ENCODE assay signal across 10 mouse cellular contexts in the genomic region with DNA sequence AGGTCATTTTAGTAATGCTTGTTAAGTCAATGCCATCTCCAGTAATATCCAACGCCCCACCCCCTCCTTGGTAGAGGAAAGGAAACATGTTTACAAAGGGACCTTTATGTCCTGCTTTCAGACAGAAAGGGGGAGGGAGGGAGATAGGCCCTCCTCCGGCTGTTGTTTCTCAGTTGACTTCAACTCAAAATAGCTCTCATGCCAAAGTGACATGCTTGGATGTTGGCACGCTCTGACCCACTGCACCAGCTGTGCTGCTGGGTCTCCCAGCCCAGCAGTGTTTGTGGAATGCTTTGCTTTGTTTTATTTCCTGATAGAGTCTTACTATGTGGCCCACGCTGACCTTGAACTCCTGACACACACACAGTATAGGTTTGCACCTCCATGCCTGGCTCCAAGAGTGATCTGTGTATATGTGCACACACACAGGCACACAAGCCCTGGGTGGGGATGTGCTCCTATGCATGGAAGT. TPM values are rescaled to one million over a fixed set of nuclear protein-coding genes. Genes with fewer than 3 reads are reported as not detected.
A peak's percentile ranks its signal among the peaks of the same experiment; 100 is the strongest.
DNase-seq lines count a peak whose midpoint lies in the region; ATAC-seq and TF ChIP-seq lines count a peak whose summit lies in the region.
"Had no signal": no experiment of that assay in that cellular context is flagged by ENCODE, and none has a peak within 500 bp of the region (broad histone marks: within the 10 kb centered on the region; RNA-seq: fewer than 3 reads in every experiment).

No protein-coding gene starts in this region.

- H3K4me1 ChIP-seq in limb, embryonic 13.5 days, result no peaks in the 10 kb centered on the region
- peaks cover 5% of the 10 kb centered on the region; the same call in 1 of the 2 replicates for H3K4me1 ChIP-seq in limb, embryonic 10.5 days
- H3K4me1 ChIP-seq in embryonic facial prominence, embryonic 10.5 days, result peaks cover 9% of the 10 kb centered on the region
- no peaks in the 10 kb centered on the region for H3K4me1 ChIP-seq in liver, embryonic 11.5 days (replicated peaks; ENCODE audit: control insufficient read depth, insufficient read depth, low read length)
- H3K4me1 ChIP-seq in stomach, postnatal 0 days (replicated peaks; ENCODE audit: control insufficient read depth, insufficient read depth), result no peaks in the 10 kb centered on the region
- H3K4me1 ChIP-seq: neural tube, embryonic 15.5 days had no signal

- H3K4me3 ChIP-seq in limb, embryonic 13.5 days, result no peak overlapping the region
- no peak overlapping the region for H3K4me3 ChIP-seq in limb, embryonic 10.5 days
- H3K4me3 ChIP-seq in embryonic facial prominence, embryonic 10.5 days, result no peak overlapping the region
- no peak overlapping the region for H3K4me3 ChIP-seq in liver, embryonic 11.5 days (ENCODE audit: low read depth, low read length)
- H3K4me3 ChIP-seq in stomach, postnatal 0 days (ENCODE audit: low read depth, low read length), result no peak overlapping the region
- H3K4me3 ChIP-seq: neural tube, embryonic 15.5 days had no signal

- no peaks in the 10 kb centered on the region for H3K27me3 ChIP-seq in limb, embryonic 13.5 days
- H3K27me3 ChIP-seq in limb, embryonic 10.5 days (ENCODE audit: low read depth, poor library complexity, severe bottlenecking), result no peaks in the 10 kb centered on the region
- H3K27me3 ChIP-seq in embryonic facial prominence, embryonic 10.5 days (replicated peaks; ENCODE audit: low read depth, poor library complexity, severe bottlenecking), result no peaks in the 10 kb centered on the region
- H3K27me3 ChIP-seq in liver, embryonic 11.5 days (replicated peaks; ENCODE audit: control insufficient read depth, insufficient read depth, low read length), result no peaks in the 10 kb centered on the region
- H3K27me3 ChIP-seq in stomach, postnatal 0 days (ENCODE audit: control insufficient read depth, insufficient read depth, low read length), result no peaks in the 10 kb centered on the region
- H3K27me3 ChIP-seq: neural tube, embryonic 15.5 days had no signal

- no peaks in the 10 kb centered on the region for H3K9me3 ChIP-seq in limb, embryonic 13.5 days
- no peaks in the 10 kb centered on the region for H3K9me3 ChIP-seq in limb, embryonic 10.5 days (replicated peaks)
- H3K9me3 ChIP-seq in embryonic facial prominence, embryonic 10.5 days, result no peaks in the 10 kb centered on the region
- H3K9me3 ChIP-seq in liver, embryonic 11.5 days (ENCODE audit: control insufficient read depth, low read length), result no peaks in the 10 kb centered on the region
- H3K9me3 ChIP-seq in stomach, postnatal 0 days (ENCODE audit: control insufficient read depth, low read length), result no peaks in the 10 kb centered on the region
- H3K9me3 ChIP-seq: neural tube, embryonic 15.5 days had no signal

- no peak for TF ChIP-seq CTCF in stomach, postnatal 0 days (IDR thresholded peaks at IDR 0.05; ENCODE audit: low read depth)

- H3K4me2 ChIP-seq in limb, embryonic 13.5 days (replicated peaks), result no peak overlapping the region
- H3K4me2 ChIP-seq in liver, embryonic 11.5 days, result no peak overlapping the region
- H3K4me2 ChIP-seq in stomach, postnatal 0 days (replicated peaks; ENCODE audit: low read depth), result no peak overlapping the region
- H3K4me2 ChIP-seq: neural tube, embryonic 15.5 days had no signal

- peak; percentile 35 for DNase-seq in heart, adult 11 months
- DNase-seq in heart, postnatal 36 days, result no peak
- no peak for DNase-seq in limb, embryonic 10.5 days (ENCODE audit: low spot score)
- DNase-seq in embryonic facial prominence, embryonic 10.5 days (ENCODE audit: low spot score), result peak; percentile 21
- peak; percentile 26 for DNase-seq in mesoderm, embryonic 11.5 days (ENCODE audit: low read depth, low spot score)
- DNase-seq in liver, embryonic 11.5 days (ENCODE audit: low spot score), result no peak
- no peak for DNase-seq in stomach, postnatal 0 days (ENCODE audit: low spot score)
- DNase-seq: thymus, postnatal 36 days had no signal

- intact Hi-C loops in heart, postnatal 36 days (cut with DNase I), result no loop called here

- H3K27ac ChIP-seq in limb, embryonic 13.5 days, result no peak overlapping the region
- H3K27ac ChIP-seq in limb, embryonic 10.5 days, result no peak overlapping the region
- no peak overlapping the region for H3K27ac ChIP-seq in embryonic facial prominence, embryonic 10.5 days (replicated peaks)
- no peak overlapping the region for H3K27ac ChIP-seq in liver, embryonic 11.5 days (ENCODE audit: low read depth, low read length)
- no peak overlapping the region for H3K27ac ChIP-seq in stomach, postnatal 0 days (replicated peaks)
- H3K27ac ChIP-seq: neural tube, embryonic 15.5 days had no signal

- ATAC-seq in limb, embryonic 13.5 days (ENCODE audit: low FRiP score, low read depth), result peak; percentile 64
- no peak for ATAC-seq in liver, embryonic 11.5 days (replicated peaks; ENCODE audit: low FRiP score)
- no peak for ATAC-seq in stomach, postnatal 0 days (ENCODE audit: low FRiP score, low TSS enrichment)

- H3K9ac ChIP-seq in limb, embryonic 13.5 days, result no peak overlapping the region
- no peak overlapping the region for H3K9ac ChIP-seq in liver, embryonic 11.5 days (ENCODE audit: low read depth, low read length)
- no peak overlapping the region for H3K9ac ChIP-seq in stomach, postnatal 0 days (ENCODE audit: low read length)
- H3K9ac ChIP-seq: neural tube, embryonic 15.5 days had no signal

- no peaks in the 10 kb centered on the region for H3K36me3 ChIP-seq in limb, embryonic 13.5 days
- H3K36me3 ChIP-seq in limb, embryonic 10.5 days, result no peaks in the 10 kb centered on the region
- H3K36me3 ChIP-seq in embryonic facial prominence, embryonic 10.5 days (replicated peaks), result no peaks in the 10 kb centered on the region
- no peaks in the 10 kb centered on the region for H3K36me3 ChIP-seq in liver, embryonic 11.5 days (ENCODE audit: control insufficient read depth, insufficient read depth, low read length)
- H3K36me3 ChIP-seq in stomach, postnatal 0 days (ENCODE audit: control insufficient read depth, insufficient read depth, low read length), result no peaks in the 10 kb centered on the region
- H3K36me3 ChIP-seq: neural tube, embryonic 15.5 days had no signal

- no peak for TF ChIP-seq EP300 in stomach, postnatal 0 days (optimal IDR thresholded peaks at IDR 0.05)

- 74% methylated on average over 4 of the region's 4 CpGs for WGBS in limb, embryonic 13.5 days
- WGBS in limb, embryonic 10.5 days, result 83% methylated on average over 4 of the region's 4 CpGs
- 53% methylated on average over 4 of the region's 4 CpGs for WGBS in embryonic facial prominence, embryonic 10.5 days
- 75% methylated on average over 4 of the region's 4 CpGs for WGBS in liver, embryonic 11.5 days
- 53% methylated on average over 4 of the region's 4 CpGs for WGBS in stomach, postnatal 0 days

RNA-seq across cellular contexts. Expression of gene Psmc1, which starts 36.7 kb away (rescaled TPM):
- 100 to 1,000 TPM; 129 to 147 TPM for total RNA-seq in heart, postnatal 36 days (2021)
- polyA plus RNA-seq in limb, embryonic 13.5 days (2015; fragmentation: Nextera tagmentation; extraction: Ambion mirVana), result 292 and 295 TPM in 2 replicates
- 399 and 416 TPM in 2 replicates for polyA plus RNA-seq in limb, embryonic 10.5 days (2016; fragmentation: Nextera tagmentation; extraction: Ambion mirVana)
- polyA plus RNA-seq in embryonic facial prominence, embryonic 10.5 days (2016; fragmentation: Nextera tagmentation; extraction: Ambion mirVana), result 392 and 405 TPM in 2 replicates
- polyA plus RNA-seq in liver, embryonic 11.5 days (2014; fragmentation: Nextera tagmentation; extraction: Ambion mirVana), result 324 and 347 TPM in 2 replicates
- 176 and 186 TPM in 2 replicates for polyA plus RNA-seq in stomach, postnatal 0 days (2015; fragmentation: Nextera tagmentation; extraction: Ambion mirVana)

Comparison
In these comparisons a context has a peak if more than half of its experiments do, and no peak if none do; other contexts are left out.
1. DNase-seq: peak in heart, adult 11 months (single experiment), embryonic facial prominence, embryonic 10.5 days (single experiment) and mesoderm, embryonic 11.5 days (single experiment); none in heart, postnatal 36 days (0 of 2), limb, embryonic 10.5 days (single experiment), liver, embryonic 11.5 days (single experiment) and stomach, postnatal 0 days (single experiment).